Mouse (Mus musculus) heart, postnatal 10 days (tissue): Measurements from ENCODE around the gene Ptprg. TPM values are rescaled to one million over a fixed set of nuclear protein-coding genes. Genes with fewer than 3 reads are reported as not detected.
A peak's percentile ranks its signal among the peaks of the same experiment; 100 is the strongest.

Source experiments
- DNase-seq, 2 experiments: peaks; one replicate each; pipeline ENCODE4 v3.0.0; 2021
- intact Hi-C: fragments of 180-260 bp; cut with DNase I; formaldehyde crosslinking; loops from one replicate; pipeline ENCODE4 v1.15.1; 2025
- total RNA-seq, 2 experiments: library from RNA; stranded (reverse); gene quantifications; 2 replicates each; pipeline ENCODE4 v1.2.3; 2021

Ptprg gene
- total RNA-seq, 2 experiments from 2014 or later = 79.8 to 89.9 TPM

- intact Hi-C loops = no loop called here
- DNase-seq = no peak
Observed at GRCm38 (mm10) chr14:11672981-11673547, 119.7 kb downstream of the Ptprg start.

DNA sequence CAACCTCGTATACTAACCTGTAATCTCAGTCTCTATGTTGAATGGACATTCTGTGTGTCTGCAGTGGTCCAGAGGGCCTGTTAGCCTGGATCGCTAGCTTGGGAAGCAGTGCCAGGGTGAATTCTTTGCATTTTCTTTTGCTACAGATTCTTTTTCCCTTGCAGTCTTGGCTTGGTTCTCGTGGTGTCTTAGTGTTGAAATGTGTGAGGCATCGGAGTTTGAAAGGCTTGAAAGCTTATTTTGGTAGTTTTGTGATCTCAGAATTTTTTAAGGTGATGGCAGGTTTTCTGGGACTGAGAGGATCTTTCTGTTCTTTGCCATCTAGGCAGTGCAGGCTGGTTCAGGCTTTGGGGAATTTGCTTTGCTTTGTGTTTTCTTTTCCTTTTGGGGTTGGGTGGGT is 124.9 kb downstream of the Ptprg start:
- intact Hi-C loops = no loop called here
- no peak for DNase-seq

- intact Hi-C loops = no loop called here
- no peak for DNase-seq
Observed at GRCm38 (mm10) chr14:11679741-11680140, 126.4 kb downstream of the Ptprg start.

GRCm38 (mm10) chr14:11680621-11681020 is 127.3 kb downstream of the Ptprg start:
- DNase-seq = no peak
- intact Hi-C loops = no loop called here

- intact Hi-C loops = no loop called here
- peak in 1 of 2 experiments; percentile 30 for DNase-seq
Observed at GRCm38 (mm10) chr14:11682441-11682840, 129.1 kb downstream of the Ptprg start.

- no peak for DNase-seq
- intact Hi-C loops = no loop called here
Observed at GRCm38 (mm10) chr14:11683386-11684081, 130.2 kb downstream of the Ptprg start.

DNA sequence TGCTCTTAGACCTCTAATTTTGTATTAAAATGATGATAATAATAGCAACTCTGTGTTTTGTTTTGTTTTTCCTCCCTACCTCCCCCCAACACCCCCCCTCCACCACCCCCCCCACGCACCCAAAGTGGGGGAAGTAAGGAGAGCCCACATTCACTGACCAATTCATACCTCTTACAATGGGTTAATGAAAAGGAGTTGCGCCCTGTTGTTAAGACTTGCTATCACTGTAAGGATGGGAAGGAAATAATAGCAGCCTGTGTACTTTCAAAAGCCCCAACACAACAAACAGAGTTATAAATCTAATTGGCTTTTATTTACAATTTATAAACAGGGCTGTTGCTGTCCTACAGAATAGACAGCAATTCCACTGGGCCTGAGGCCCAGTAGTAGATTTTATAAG is 130.8 kb downstream of the Ptprg start:
- intact Hi-C loops = no loop called here

DNA sequence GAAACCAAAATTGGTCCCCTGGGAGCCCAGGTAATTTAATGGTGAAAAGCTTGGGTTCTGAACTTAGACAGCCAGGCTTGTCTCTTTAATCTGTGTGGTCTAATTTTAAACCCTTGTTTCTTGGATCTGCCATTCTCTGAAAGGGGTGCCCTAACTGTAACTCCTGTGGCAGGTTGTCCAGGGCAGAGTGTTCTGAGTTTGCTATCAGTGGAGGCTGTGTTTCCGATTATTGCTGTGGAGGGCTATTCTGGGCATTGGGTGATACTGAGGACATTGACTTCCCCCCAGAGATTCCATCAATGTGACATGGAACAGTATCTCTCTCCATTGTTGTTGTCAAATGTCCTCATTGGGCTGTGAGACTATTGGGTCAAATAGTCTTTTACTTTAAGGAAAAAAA is 134.2 kb downstream of the Ptprg start:
- intact Hi-C loops = no loop called here
- peak in 1 of 2 experiments; percentile 29 for DNase-seq

More for the DNA sequence above, 130.8 kb downstream of the Ptprg start:
- no peak for DNase-seq

- DNase-seq = no peak
- intact Hi-C loops = no loop called here
Observed at GRCm38 (mm10) chr14:11688142-11688541, 134.8 kb downstream of the Ptprg start.

DNA sequence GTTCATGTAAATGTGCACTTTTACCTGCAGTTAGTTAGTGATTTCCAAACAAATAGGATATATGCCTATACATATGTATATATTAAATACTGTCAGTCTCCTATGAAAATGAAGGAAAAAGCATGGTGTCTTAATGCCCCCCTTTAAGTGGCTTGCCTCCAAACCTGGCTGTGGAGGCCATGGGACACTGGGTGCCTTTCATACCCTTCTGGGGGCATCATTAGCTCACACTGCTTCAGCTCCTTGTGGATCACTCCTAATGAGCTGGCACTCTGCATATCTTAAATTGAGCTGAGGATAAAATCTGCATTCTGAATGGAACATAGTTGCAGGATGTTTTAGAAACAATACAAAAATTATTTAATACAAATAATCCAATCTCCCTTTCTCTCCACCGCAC is 136.7 kb downstream of the Ptprg start:
- intact Hi-C loops = no loop called here
- no peak for DNase-seq

DNA sequence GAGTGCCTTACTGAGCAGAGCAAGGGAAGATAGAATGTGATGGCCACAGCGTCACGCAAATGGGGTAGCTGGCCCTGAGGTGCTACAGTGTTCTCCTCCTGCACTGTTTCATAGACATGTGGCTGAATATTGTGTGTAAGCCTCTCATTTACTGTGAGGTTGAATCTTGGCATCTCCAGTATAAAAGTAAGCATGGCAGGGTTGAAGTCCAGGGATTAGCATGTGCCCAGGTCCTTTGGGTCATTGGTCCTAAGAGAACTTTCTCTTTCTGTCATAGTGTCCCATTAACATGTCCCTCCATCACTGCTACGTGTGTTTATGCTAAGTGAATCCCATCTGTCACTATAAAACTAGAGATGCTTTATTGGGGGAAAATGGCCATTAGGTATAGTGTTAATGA is 138.2 kb downstream of the Ptprg start:
- DNase-seq = no peak
- intact Hi-C loops = no loop called here

DNA sequence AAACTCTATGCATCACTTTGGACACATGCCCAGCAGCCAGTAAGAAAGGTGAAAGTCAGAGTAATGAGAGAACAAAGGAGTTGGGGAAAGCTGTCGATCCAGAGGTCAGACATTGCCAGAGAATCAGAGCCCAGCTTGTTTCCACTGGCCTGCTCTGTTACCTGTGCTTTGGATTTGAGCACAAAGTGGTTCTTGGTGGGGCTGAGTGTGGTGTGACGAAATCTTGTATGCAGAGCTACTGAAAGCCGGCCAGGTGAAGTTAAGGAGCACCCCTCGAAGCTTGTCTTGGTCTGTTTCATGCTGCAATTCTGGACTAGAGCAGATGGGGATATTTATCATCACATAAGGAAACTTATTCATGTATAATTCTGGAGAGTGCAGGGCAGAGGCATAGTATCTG is 145.5 kb downstream of the Ptprg start:
- no peak for DNase-seq
- intact Hi-C loops = no loop called here

DNA sequence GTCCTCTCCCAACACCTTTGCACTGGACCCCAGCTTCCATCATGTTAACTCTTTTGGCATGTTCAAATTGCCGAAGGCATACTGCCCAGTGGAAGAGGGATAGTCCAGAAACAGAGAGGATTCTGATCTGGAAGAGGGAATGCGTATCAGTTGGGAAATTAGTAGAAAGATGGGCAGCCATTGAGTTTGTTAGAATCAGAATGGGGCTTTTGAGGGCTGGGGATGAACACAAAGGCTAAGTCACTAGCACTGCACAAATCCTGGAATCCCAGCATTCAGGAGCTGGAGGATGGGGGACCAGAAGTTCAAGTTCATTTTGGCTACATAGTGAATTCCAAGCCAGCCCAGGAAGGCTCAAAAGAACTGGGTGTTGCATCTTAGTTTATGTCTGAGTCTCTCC is 146.3 kb downstream of the Ptprg start:
- no peak for DNase-seq
- intact Hi-C loops = no loop called here

DNA sequence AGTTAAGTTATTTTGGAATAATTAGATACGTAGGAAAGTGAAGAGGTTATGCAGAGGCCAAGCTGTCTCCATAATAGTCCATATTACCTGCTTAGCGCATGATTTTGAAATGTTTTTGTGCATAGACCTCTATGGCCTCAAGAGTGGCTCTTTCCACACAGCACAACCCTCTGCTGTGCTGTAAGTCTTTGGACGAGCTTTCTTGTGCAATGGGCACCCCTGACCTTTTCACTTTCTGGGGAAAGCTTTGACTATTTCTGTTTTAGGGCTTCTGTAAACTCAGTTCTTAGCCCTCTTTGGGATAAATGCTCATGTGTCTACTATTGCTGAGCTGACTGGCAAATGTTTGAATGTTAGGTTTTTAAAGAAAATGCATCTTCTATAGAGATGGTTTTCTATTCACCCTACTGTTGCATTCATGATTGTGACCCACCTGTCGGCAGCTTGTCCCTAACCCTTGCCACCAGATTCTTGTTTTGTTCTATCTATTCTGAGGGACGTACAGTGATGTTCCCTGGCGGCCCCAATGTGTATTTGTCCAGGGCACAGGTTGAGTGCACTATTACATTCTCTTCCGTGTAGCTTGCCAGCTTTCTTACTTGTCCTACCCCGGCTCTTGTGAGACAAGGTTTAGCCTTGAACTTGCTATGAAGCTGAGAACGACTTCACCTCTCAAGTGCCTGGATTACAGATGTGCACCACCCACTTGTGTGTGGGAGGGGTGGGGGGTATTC is 148.4 kb downstream of the Ptprg start:
- DNase-seq = no peak
- intact Hi-C loops = no loop called here

DNA sequence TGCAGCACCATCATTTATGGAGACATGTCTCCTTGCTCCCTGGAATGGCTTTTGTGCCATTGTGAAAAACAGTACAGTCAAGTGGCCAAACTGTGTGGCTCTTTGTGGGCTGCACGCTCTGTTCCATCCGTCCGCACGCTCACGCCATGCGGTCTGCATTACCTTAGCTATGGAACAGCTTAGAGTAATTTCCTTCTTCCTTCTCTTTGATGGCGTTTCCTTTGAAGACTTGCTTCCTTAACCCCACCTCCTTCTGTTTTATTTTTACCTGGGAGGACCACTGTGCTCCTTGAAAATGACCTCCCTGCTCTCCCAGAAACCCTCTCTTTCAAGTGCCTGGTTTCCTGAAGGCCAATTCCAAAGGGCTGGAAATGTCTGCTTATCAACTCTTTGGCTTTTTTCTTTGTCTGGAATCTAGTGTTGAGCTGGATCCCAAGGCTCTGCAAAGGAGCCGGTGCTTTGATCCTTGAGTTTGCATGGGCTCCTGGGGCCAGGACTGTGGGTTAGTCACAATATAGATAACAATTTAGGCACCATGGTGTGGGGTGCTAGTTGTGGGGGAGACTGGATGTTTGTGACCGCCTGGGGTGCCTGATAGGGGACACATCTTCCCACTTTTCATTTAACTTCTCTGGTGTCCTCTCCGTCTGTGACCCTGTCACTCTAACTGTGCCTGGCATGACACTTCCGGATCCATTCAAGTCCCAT is 149.6 kb downstream of the Ptprg start:
- DNase-seq = no peak
- intact Hi-C loops = no loop called here

GRCm38 (mm10) chr14:11704871-11705270 is 151.5 kb downstream of the Ptprg start:
- peak in 1 of 2 experiments; percentile 12 for DNase-seq
- intact Hi-C loops = no loop called here

- intact Hi-C loops = no loop called here
- no peak for DNase-seq
Observed at GRCm38 (mm10) chr14:11709352-11709751, 156.0 kb downstream of the Ptprg start.

DNA sequence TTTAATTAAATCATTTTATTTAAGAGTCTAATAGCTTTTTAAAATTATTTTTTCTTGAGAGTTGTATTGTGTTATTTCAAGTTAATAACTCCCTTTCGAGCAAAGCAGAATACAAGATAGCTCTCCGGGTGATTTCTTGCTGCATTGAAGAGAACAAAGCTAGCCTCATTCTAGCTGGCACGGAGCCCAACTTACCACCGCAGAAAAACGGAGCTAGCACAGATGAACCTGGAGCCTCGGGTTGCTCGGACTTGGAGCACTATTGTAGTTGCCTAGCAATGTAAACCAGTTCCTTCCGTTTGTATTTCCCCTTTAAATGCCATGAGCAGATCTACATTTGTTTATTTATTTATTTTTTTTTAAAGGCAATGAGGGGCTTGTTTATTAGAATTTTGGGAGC is 156.5 kb downstream of the Ptprg start:
- intact Hi-C loops = loop anchor here (5.0 kb wide), 1 partner anchor 152 kb away; no protein-coding TSS in a partner anchor
- peak in 1 of 2 experiments; percentile 30 for DNase-seq

DNA sequence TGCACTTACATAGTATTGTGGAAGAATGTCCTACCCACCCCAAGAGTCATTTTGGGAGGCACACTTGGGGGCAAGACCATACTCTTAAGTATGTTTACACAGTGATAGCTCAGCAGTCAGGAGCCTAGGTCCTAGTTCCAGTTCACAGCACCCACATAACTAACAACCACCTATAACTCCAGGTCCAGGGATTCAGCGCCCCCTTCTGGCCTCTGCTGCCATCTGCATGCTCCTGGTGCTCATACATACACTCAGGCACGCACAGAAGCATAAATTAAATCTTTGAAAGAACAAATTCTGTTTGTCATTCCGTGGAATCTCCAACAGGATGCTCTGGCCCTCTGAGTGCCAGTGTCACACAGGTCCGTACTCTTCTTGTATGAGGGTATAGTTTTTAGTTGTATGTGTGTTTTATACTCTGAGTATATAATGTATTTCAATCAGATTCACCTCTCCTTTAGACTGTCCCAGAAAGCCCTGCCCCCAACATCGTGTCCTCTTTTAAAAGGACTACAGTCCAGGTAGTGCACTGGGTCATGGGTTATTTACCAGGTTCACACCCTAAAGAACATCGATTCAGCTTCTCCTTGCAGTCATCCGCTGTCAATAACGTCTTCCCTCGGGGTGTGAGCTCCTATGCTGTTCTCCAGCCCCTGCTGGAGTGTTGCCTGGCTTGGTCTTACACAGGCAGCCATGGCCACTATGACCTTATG is 157.2 kb downstream of the Ptprg start:
- intact Hi-C loops = loop anchor here (5.0 kb wide), 1 partner anchor 153 kb away; no protein-coding TSS in a partner anchor
- no peak for DNase-seq

- intact Hi-C loops = loop anchor here (5.0 kb wide), 1 partner anchor 155 kb away; no protein-coding TSS in a partner anchor
- no peak for DNase-seq
Observed at GRCm38 (mm10) chr14:11712146-11712545, 158.8 kb downstream of the Ptprg start.
